In genomic region chr9:40984313-40984712, GRCm38 (mm10) we compare ENCODE assay signal across 18 mouse cellular contexts. TPM values are rescaled to one million over a fixed set of nuclear protein-coding genes. Genes with fewer than 3 reads are reported as not detected.
DNase-seq lines count a peak whose midpoint lies in the region; ATAC-seq lines count a peak whose summit lies in the region.
"Had no signal": no experiment of that assay in that cellular context is flagged by ENCODE, and none has a peak within 500 bp of the region (broad histone marks: within the 10 kb centered on the region; RNA-seq: fewer than 3 reads in every experiment).

No protein-coding gene starts in this region.

- no peak for ATAC-seq in frontal cortex, adult (ENCODE audit: low TSS enrichment)
- ATAC-seq: forebrain, embryonic 13.5 days; forebrain, postnatal 0 days; hindbrain, postnatal 0 days had no signal

- DNase-seq in brain, adult 2 months (ENCODE audit: low read depth, low spot score): peak; percentile 96
- DNase-seq in cerebellum, adult 18-20 months: peak; percentile 92 to 95
- peak; percentile 96 for DNase-seq in cerebellum, adult 9-11 months
- peak; percentile 90 to 92 for DNase-seq in cerebellum, postnatal 36 days
- no peak for DNase-seq in heart, adult 18-20 months
- DNase-seq in right cerebral cortex, postnatal 4 days: no peak
- DNase-seq: adrenal gland, postnatal 14 days; forebrain, postnatal 0 days; gastrocnemius, postnatal 36 days; heart, adult 2 months; heart, postnatal 14 days; kidney, adult 11 months had no signal

RNA-seq across cellular contexts. Expression of gene Crtam, which starts 20.1 kb away (rescaled TPM):
- under 1 TPM in 1 of 2 experiments, not detected in 1; 0.21 TPM for total RNA-seq in heart, adult 18-20 months (2021)
- total RNA-seq: adrenal gland, postnatal 14 days; gastrocnemius, adult 8-10 months; gastrocnemius, postnatal 36 days; heart, adult 2 months; hematopoietic stem cell, adult 5-6 weeks; MEL had no signal

RNA-seq across cellular contexts. Expression of gene Jhy, which starts 20.4 kb away (rescaled TPM):
- not detected for total RNA-seq in heart, adult 18-20 months (2021)
- total RNA-seq: adrenal gland, postnatal 14 days; gastrocnemius, adult 8-10 months; gastrocnemius, postnatal 36 days; heart, adult 2 months; heart, postnatal 14 days; hematopoietic stem cell, adult 5-6 weeks; MEL had no signal

Comparison
In these comparisons a context has a peak if more than half of its experiments do, and no peak if none do; other contexts are left out.
1. DNase-seq: peak in brain, adult 2 months (single experiment), cerebellum, adult 18-20 months (2 of 2), cerebellum, adult 9-11 months (single experiment) and cerebellum, postnatal 36 days (2 of 2); none in heart, adult 18-20 months (0 of 2) and right cerebral cortex, postnatal 4 days (single experiment).